In genomic region chr15:7553190-7553895, GRCm38 (mm10) we compare ENCODE assay signal across 19 mouse cellular contexts.
"Had no signal": no experiment of that assay in that cellular context is flagged by ENCODE, and none has a peak within 500 bp of the region (broad histone marks: within the 10 kb centered on the region; RNA-seq: fewer than 3 reads in every experiment).

No protein-coding gene starts in this region.

- H3K36me3 ChIP-seq: limb, embryonic 12.5 days; limb, embryonic 15.5 days; midbrain, embryonic 12.5 days; midbrain, embryonic 15.5 days; neural tube, embryonic 12.5 days; neural tube, embryonic 15.5 days had no signal

- H3K4me3 ChIP-seq: left cerebral cortex, adult 2 months; limb, embryonic 12.5 days; limb, embryonic 15.5 days; midbrain, embryonic 12.5 days; midbrain, embryonic 15.5 days; neural tube, embryonic 12.5 days; neural tube, embryonic 15.5 days had no signal

- H3K27me3 ChIP-seq: limb, embryonic 12.5 days; limb, embryonic 15.5 days; midbrain, embryonic 12.5 days; midbrain, embryonic 15.5 days; neural tube, embryonic 12.5 days; neural tube, embryonic 15.5 days had no signal

- H3K4me1 ChIP-seq: limb, embryonic 12.5 days; limb, embryonic 15.5 days; midbrain, embryonic 12.5 days; midbrain, embryonic 15.5 days; neural tube, embryonic 12.5 days; neural tube, embryonic 15.5 days had no signal

- H3K9me3 ChIP-seq: limb, embryonic 12.5 days; limb, embryonic 15.5 days; midbrain, embryonic 12.5 days; midbrain, embryonic 15.5 days; neural tube, embryonic 12.5 days; neural tube, embryonic 15.5 days had no signal

- DNase-seq: kidney, adult 9 months; kidney, postnatal 25 days; layer of hippocampus, postnatal 36 days; liver, postnatal 0 days; lung, embryonic 14.5 days; retina, postnatal 1 day; thymus, adult 2 months; thymus, postnatal 14 days; thymus, postnatal 4 days had no signal

- H3K27ac ChIP-seq: kidney, postnatal 0 days; left cerebral cortex, adult 2 months; limb, embryonic 12.5 days; limb, embryonic 15.5 days; liver, embryonic 14.5 days; macrophage; midbrain, embryonic 12.5 days; midbrain, embryonic 15.5 days; neural tube, embryonic 12.5 days; neural tube, embryonic 15.5 days had no signal
